In the genomic region with DNA sequence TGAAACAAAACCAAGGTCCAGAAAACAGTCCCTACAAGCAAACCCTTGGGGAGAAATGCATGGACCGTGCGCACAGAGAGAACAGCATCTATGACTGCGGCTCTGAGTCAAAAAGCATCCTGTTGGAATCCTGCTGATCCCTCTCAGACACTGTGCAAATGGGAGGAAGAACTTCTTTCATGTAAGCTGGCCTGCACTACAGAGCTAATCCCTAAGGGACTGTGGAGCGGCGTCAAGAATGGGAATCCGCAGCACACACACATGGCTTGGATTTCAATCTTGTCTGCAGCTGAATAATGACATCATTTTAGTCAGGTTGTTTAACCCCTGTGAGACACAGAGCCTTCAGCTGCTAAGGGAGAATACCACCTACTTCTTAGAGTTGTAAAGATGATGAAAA, we compare ENCODE assay signal across 14 mouse cellular contexts. TPM values are rescaled to one million over a fixed set of nuclear protein-coding genes. Genes with fewer than 3 reads are reported as not detected.
DNase-seq lines count a peak whose midpoint lies in the region; ATAC-seq and TF ChIP-seq lines count a peak whose summit lies in the region.
"Had no signal": no experiment of that assay in that cellular context is flagged by ENCODE, and none has a peak within 500 bp of the region (broad histone marks: within the 10 kb centered on the region; RNA-seq: fewer than 3 reads in every experiment).

No protein-coding gene starts in this region.

- TF ChIP-seq EP300 in lung, postnatal 0 days (IDR thresholded peaks at IDR 0.05), result no peak

- TF ChIP-seq CTCF in gastrocnemius, adult 2 months (IDR thresholded peaks at IDR 0.05), result no peak
- TF ChIP-seq CTCF in forebrain, postnatal 0 days (IDR thresholded peaks at IDR 0.05; ENCODE audit: low read depth), result no peak
- no peak for TF ChIP-seq CTCF in lung, postnatal 0 days (IDR thresholded peaks at IDR 0.05)

- intact Hi-C loops in gastrocnemius, adult 2 months (cut with DNase I), result no loop called here

- no peak overlapping the region for H3K4me2 ChIP-seq in embryonic facial prominence, embryonic 12.5 days (replicated peaks)
- no peak overlapping the region for H3K4me2 ChIP-seq in forebrain, postnatal 0 days (ENCODE audit: low read depth)
- H3K4me2 ChIP-seq in midbrain, embryonic 14.5 days (ENCODE audit: low read length), result no peak overlapping the region
- no peak overlapping the region for H3K4me2 ChIP-seq in lung, postnatal 0 days (replicated peaks; ENCODE audit: low read depth, low read length)
- H3K4me2 ChIP-seq: liver, embryonic 11.5 days had no signal

- peak; percentile 21 for DNase-seq in gastrocnemius, adult 2 months
- DNase-seq in gastrocnemius, adult 8-10 months (ENCODE audit: low spot score in 2 of 2), result no peak
- no peak for DNase-seq in forebrain, postnatal 0 days
- peak; percentile 70 for DNase-seq in midbrain, embryonic 14.5 days
- no peak for DNase-seq in lung, postnatal 0 days (ENCODE audit: low spot score)
- DNase-seq: cerebellum, postnatal 25 days; layer of hippocampus, postnatal 36 days; lung, postnatal 14 days had no signal

- WGBS in embryonic facial prominence, embryonic 12.5 days, result 30% methylated on average over 6 of the region's 6 CpGs
- WGBS in forebrain, postnatal 0 days, result 42% methylated on average over 6 of the region's 6 CpGs
- WGBS in midbrain, embryonic 14.5 days, result 28% methylated on average over 6 of the region's 6 CpGs
- 71% methylated on average over 6 of the region's 6 CpGs for WGBS in lung, postnatal 0 days

- H3K27ac ChIP-seq in gastrocnemius, adult 2 months, result no peak overlapping the region
- H3K27ac ChIP-seq in embryonic facial prominence, embryonic 12.5 days, result no peak overlapping the region
- no peak overlapping the region for H3K27ac ChIP-seq in forebrain, postnatal 0 days (ENCODE audit: low read depth, low read length)
- 0 out of 2 replicates have a peak overlapping the region, but pooled peaks have one; percentile 14 for H3K27ac ChIP-seq in midbrain, embryonic 14.5 days (replicated peaks; ENCODE audit: low read depth, low read length)
- no peak overlapping the region for H3K27ac ChIP-seq in lung, postnatal 0 days (ENCODE audit: low read length)
- H3K27ac ChIP-seq: heart, embryonic 10.5 days had no signal

- no peaks in the 10 kb centered on the region for H3K36me3 ChIP-seq in embryonic facial prominence, embryonic 12.5 days
- peaks cover 2% of the 10 kb centered on the region; the same call in 1 of the 2 replicates for H3K36me3 ChIP-seq in forebrain, postnatal 0 days (ENCODE audit: insufficient read depth)
- H3K36me3 ChIP-seq in midbrain, embryonic 14.5 days (ENCODE audit: control insufficient read depth, insufficient read depth, low read length), result no peaks in the 10 kb centered on the region
- no peaks in the 10 kb centered on the region for H3K36me3 ChIP-seq in lung, postnatal 0 days (ENCODE audit: insufficient read depth, low read length)
- H3K36me3 ChIP-seq: heart, embryonic 10.5 days had no signal

- peaks cover 6% of the 10 kb centered on the region for H3K4me1 ChIP-seq in embryonic facial prominence, embryonic 12.5 days
- H3K4me1 ChIP-seq in forebrain, postnatal 0 days (ENCODE audit: insufficient read depth), result no peaks in the 10 kb centered on the region; the same call in 1 of the 2 replicates
- peaks cover 12% of the 10 kb centered on the region for H3K4me1 ChIP-seq in midbrain, embryonic 14.5 days (ENCODE audit: control insufficient read depth, insufficient read depth, low read length)
- H3K4me1 ChIP-seq in lung, postnatal 0 days (ENCODE audit: insufficient read depth, low read depth, low read length), result no peaks in the 10 kb centered on the region
- H3K4me1 ChIP-seq: heart, embryonic 10.5 days had no signal

- no peak overlapping the region for H3K4me3 ChIP-seq in gastrocnemius, adult 2 months
- H3K4me3 ChIP-seq in embryonic facial prominence, embryonic 12.5 days, result no peak overlapping the region
- no peak overlapping the region for H3K4me3 ChIP-seq in forebrain, postnatal 0 days (ENCODE audit: low read depth, low read length)
- H3K4me3 ChIP-seq in midbrain, embryonic 14.5 days (replicated peaks; ENCODE audit: low read depth, low read length), result no peak overlapping the region
- no peak overlapping the region for H3K4me3 ChIP-seq in lung, postnatal 0 days (ENCODE audit: low read depth, low read length)
- H3K4me3 ChIP-seq: heart, embryonic 10.5 days; myocyte had no signal

- no peak overlapping the region for H3K9ac ChIP-seq in embryonic facial prominence, embryonic 12.5 days
- H3K9ac ChIP-seq in forebrain, postnatal 0 days, result no peak overlapping the region
- no peak overlapping the region for H3K9ac ChIP-seq in midbrain, embryonic 14.5 days (replicated peaks; ENCODE audit: low read length)
- no peak overlapping the region for H3K9ac ChIP-seq in lung, postnatal 0 days (replicated peaks; ENCODE audit: low read depth)

- H3K9me3 ChIP-seq in embryonic facial prominence, embryonic 12.5 days, result no peaks in the 10 kb centered on the region
- no peaks in the 10 kb centered on the region; the same call in 1 of the 2 replicates for H3K9me3 ChIP-seq in forebrain, postnatal 0 days (ENCODE audit: low read length)
- peaks cover 4% of the 10 kb centered on the region for H3K9me3 ChIP-seq in midbrain, embryonic 14.5 days (ENCODE audit: control insufficient read depth, low read length)
- H3K9me3 ChIP-seq in lung, postnatal 0 days (ENCODE audit: low read length), result no peaks in the 10 kb centered on the region
- H3K9me3 ChIP-seq: heart, embryonic 10.5 days had no signal

- ATAC-seq in embryonic facial prominence, embryonic 12.5 days (ENCODE audit: insufficient number of reproducible peaks, insufficient read depth, low FRiP score, low TSS enrichment), result 0 out of 2 replicates have a peak, but pooled peaks have one; percentile 56
- peak; percentile 50 for ATAC-seq in forebrain, postnatal 0 days
- ATAC-seq in midbrain, embryonic 14.5 days (ENCODE audit: low FRiP score, low TSS enrichment), result peak; percentile 27
- no peak for ATAC-seq in lung, postnatal 0 days
- ATAC-seq in megakaryocyte-erythroid progenitor cell, adult 5-6 weeks (replicated peaks; ENCODE audit: low FRiP score, low TSS enrichment, poor library complexity, severe bottlenecking), result no peak
- no peak for ATAC-seq in erythroid progenitor cell, adult 5-6 weeks (replicated peaks; ENCODE audit: low FRiP score, poor library complexity, severe bottlenecking)

- no peaks in the 10 kb centered on the region for H3K27me3 ChIP-seq in embryonic facial prominence, embryonic 12.5 days
- no peaks in the 10 kb centered on the region for H3K27me3 ChIP-seq in forebrain, postnatal 0 days (ENCODE audit: insufficient read depth, low read length)
- H3K27me3 ChIP-seq in midbrain, embryonic 14.5 days (ENCODE audit: control insufficient read depth, insufficient read depth, low read length), result no peaks in the 10 kb centered on the region
- H3K27me3 ChIP-seq in lung, postnatal 0 days (replicated peaks; ENCODE audit: insufficient read depth, low read length), result no peaks in the 10 kb centered on the region

RNA-seq across cellular contexts. Expression of a gene that starts 26.4 kb away (rescaled TPM):
- total RNA-seq in gastrocnemius, adult 2 months (2021), result 1 to 10 TPM; 1.5 to 2.1 TPM
- total RNA-seq in gastrocnemius, adult 8-10 months (2022), result 1 to 10 TPM; 1.1 to 2.3 (median 1.4) TPM
- 4.5 and 5.7 TPM in 2 replicates for polyA plus RNA-seq in embryonic facial prominence, embryonic 12.5 days (2016; fragmentation: Nextera tagmentation; extraction: Ambion mirVana)
- total RNA-seq in forebrain, postnatal 0 days (2014; rRNA removed), result 72.9 and 119 TPM in 2 replicates
- 14.3 and 20.1 TPM in 2 replicates for polyA plus RNA-seq in forebrain, postnatal 0 days (2015; fragmentation: Nextera tagmentation; extraction: Ambion mirVana)
- 26.9 and 28.9 TPM in 2 replicates for polyA plus RNA-seq in midbrain, embryonic 14.5 days (2014; fragmentation: Nextera tagmentation; extraction: Ambion mirVana)
- 0.31 and 0.33 TPM in 2 replicates for polyA plus RNA-seq in lung, postnatal 0 days (2015; fragmentation: Nextera tagmentation; extraction: Ambion mirVana)
- not detected in 2 replicates for total RNA-seq in megakaryocyte-erythroid progenitor cell, adult 5-6 weeks (2014; fragmentation: Nextera tagmentation)
- total RNA-seq in megakaryocyte-erythroid progenitor cell, adult 5-6 weeks (2017), result not detected in 2 replicates
- total RNA-seq in erythroid progenitor cell, adult 5-6 weeks (2015; ENCODE audit: low replicate concordance), result not detected in 2 replicates
- not detected in 2 replicates for total RNA-seq in erythroid progenitor cell, adult 5-6 weeks (2017; ENCODE audit: low replicate concordance)

Comparison
In these comparisons a context has a peak if more than half of its experiments do, and no peak if none do; other contexts are left out.
1. DNase-seq: peak in gastrocnemius, adult 2 months (single experiment) and midbrain, embryonic 14.5 days (single experiment); none in gastrocnemius, adult 8-10 months (0 of 2), forebrain, postnatal 0 days (single experiment) and lung, postnatal 0 days (single experiment).
2. ATAC-seq: peak in embryonic facial prominence, embryonic 12.5 days (single experiment), forebrain, postnatal 0 days (single experiment) and midbrain, embryonic 14.5 days (single experiment); none in lung, postnatal 0 days (single experiment), megakaryocyte-erythroid progenitor cell, adult 5-6 weeks (single experiment) and erythroid progenitor cell, adult 5-6 weeks (single experiment).
3. RNA of a gene that starts 26.4 kb away (total RNA-seq): 72.9 to 119 TPM in forebrain, postnatal 0 days; 1.5 to 2.1 TPM in gastrocnemius, adult 2 months, 1.1 to 2.3 TPM in gastrocnemius, adult 8-10 months, not detected in megakaryocyte-erythroid progenitor cell, adult 5-6 weeks and not detected in erythroid progenitor cell, adult 5-6 weeks; every median in the first group is over 10 times any median in the second.